Mouse (Mus musculus) heart, postnatal 0 days (tissue): ENCODE measurements around the gene Zfp609.

Experiments
- CTCF ChIP-seq: IDR thresholded peaks from 2 replicates; pipeline ENCODE4 v1.5.1; 2016; ENCODE audit warnings: antibody characterized with exemption, control low read depth, low read depth
- EP300 ChIP-seq: IDR thresholded peaks from 2 replicates; pipeline ENCODE4 v1.6.1; 2016; ENCODE audit warnings: antibody characterized with exemption, low read depth

DNA sequence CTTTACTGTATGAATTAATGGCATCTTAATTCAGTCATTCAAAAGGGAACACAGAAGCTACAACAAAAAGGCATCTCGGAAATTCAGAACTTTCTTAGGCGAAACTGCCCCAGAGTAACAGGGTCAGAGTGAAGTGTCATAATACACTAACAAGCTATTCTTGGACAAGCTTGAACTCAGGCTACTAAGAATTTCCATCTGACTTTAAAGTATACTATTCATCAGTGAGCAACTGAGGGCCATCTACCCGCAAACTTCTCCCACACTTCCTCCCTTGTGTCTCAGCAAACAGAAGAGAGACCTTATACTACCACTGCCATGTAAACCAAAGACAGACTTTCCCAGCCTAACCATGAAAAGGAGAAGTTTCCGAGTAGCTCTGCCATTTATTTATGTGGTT, 3.8 kb upstream of the Zfp609 start:
- TF ChIP-seq CTCF (no peak), EP300 (no peak)
